Mouse (Mus musculus) thymus, adult 2 months (tissue): Measurements from ENCODE around the gene Jun.

Experiments
- CTCF ChIP-seq: fragments of 200-500 bp; IDR thresholded peaks from 2 replicates; pipeline ENCODE4 v1.5.1; 2012; ENCODE audit warnings: mild to moderate bottlenecking, control low read depth, low read length, moderate library complexity, borderline replicate concordance; ENCODE audit not compliant: control insufficient read depth, poor library complexity, insufficient read depth; ENCODE audit errors: extremely low read depth
- POLR2A ChIP-seq: fragments of 200-500 bp; IDR thresholded peaks from 2 replicates; pipeline ENCODE4 v1.6.1; 2012; ENCODE audit warnings: mild to moderate bottlenecking, low read length, control low read depth, moderate library complexity; ENCODE audit not compliant: control insufficient read depth, poor library complexity, insufficient read depth; ENCODE audit errors: extremely low read depth

DNA sequence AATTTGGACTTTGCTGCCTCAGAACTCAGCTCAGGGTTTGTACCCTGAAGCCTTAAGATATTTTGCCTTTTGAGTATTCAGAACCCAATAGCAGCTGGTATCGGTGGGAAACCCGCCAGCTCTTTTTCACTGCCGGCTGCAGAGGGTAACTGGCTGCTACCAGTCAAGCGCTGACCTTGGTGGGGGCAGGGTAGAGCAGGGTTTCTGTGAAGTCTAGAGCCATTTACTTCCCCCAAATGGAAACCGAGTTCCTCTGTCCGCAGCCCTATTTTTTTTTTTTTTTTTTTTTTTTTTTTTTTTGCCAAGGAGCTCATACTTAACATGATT is 1.7 kb upstream of the Jun start:
- no peak for TF ChIP-seq CTCF
- no peak for TF ChIP-seq POLR2A
